Mouse (Mus musculus) midbrain, embryonic 16.5 days (tissue): ENCODE data around the gene Krt82. TPM values are rescaled to one million over a fixed set of nuclear protein-coding genes. Genes with fewer than 3 reads are reported as not detected.

Experiments used
- ATAC-seq: fragments of 200-750 bp; cut with Nextera tagmentation; 2 replicates; pipeline ENCODE4 v1.8.0; 2017; ENCODE audit warnings: moderate TSS enrichment
- H3K27ac ChIP-seq: fragments of 300-500 bp; sonication (generic); 2 replicates; pipeline ENCODE4 v1.5.1; 2014; ENCODE audit warnings: mild to moderate bottlenecking, low read length, mixed read lengths
- H3K27me3 ChIP-seq: fragments of 300-500 bp; sonication (generic); 2 replicates; pipeline ENCODE4 v1.6.1; 2014; ENCODE audit warnings: low read depth, low read length, mixed read lengths; ENCODE audit not compliant: control insufficient read depth, insufficient read depth
- H3K36me3 ChIP-seq: fragments of 300-500 bp; sonication (generic); 2 replicates; pipeline ENCODE4 v1.6.1; 2014; ENCODE audit warnings: mild to moderate bottlenecking, low read length, moderate library complexity, mixed read lengths; ENCODE audit not compliant: control insufficient read depth, insufficient read depth
- H3K4me1 ChIP-seq: fragments of 300-500 bp; sonication (generic); 2 replicates; pipeline ENCODE4 v1.6.1; 2014; ENCODE audit warnings: mild to moderate bottlenecking, low read length, mixed read lengths; ENCODE audit not compliant: control insufficient read depth, insufficient read depth
- H3K4me2 ChIP-seq: fragments of 300-500 bp; sonication (generic); 2 replicates; pipeline ENCODE4 v1.6.1; 2014; ENCODE audit warnings: mild to moderate bottlenecking, low read length, mixed read lengths
- H3K4me3 ChIP-seq: fragments of 300-500 bp; sonication (generic); 2 replicates; pipeline ENCODE4 v1.5.1; 2014; ENCODE audit warnings: low read depth, mild to moderate bottlenecking, low read length, moderate library complexity, mixed read lengths
- H3K9ac ChIP-seq: fragments of 300-500 bp; sonication (generic); 2 replicates; pipeline ENCODE4 v1.6.1; 2014; ENCODE audit warnings: low read depth, low read length, mixed read lengths
- H3K9me3 ChIP-seq: fragments of 300-500 bp; sonication (generic); replicated peaks from 2 replicates; pipeline ENCODE4 v1.6.1; 2014; ENCODE audit warnings: mild to moderate bottlenecking, low read length, mixed read lengths; ENCODE audit not compliant: control insufficient read depth, poor library complexity, severe bottlenecking
- WGBS: fragments of 180-500 bp; shearing (Covaris S2); extraction: QIAGEN DNeasy Blood & Tissue Kit; methylation state at CpG from one replicate; pipeline ENCODE4 v1.1.7; 2014; 5-methylcytosine and 5-hydroxymethylcytosine counted together
- polyA plus RNA-seq: library from polyadenylated mRNA; unstranded; fragments of >200 nt; fragmentation: Nextera tagmentation; extraction: Ambion mirVana; gene quantifications from 2 replicates; pipeline ENCODE4 v1.2.1, GENCODE M21; 2015

Krt82 gene
- polyA plus RNA-seq, 1 experiment from 2014 or later, result not detected

DNA sequence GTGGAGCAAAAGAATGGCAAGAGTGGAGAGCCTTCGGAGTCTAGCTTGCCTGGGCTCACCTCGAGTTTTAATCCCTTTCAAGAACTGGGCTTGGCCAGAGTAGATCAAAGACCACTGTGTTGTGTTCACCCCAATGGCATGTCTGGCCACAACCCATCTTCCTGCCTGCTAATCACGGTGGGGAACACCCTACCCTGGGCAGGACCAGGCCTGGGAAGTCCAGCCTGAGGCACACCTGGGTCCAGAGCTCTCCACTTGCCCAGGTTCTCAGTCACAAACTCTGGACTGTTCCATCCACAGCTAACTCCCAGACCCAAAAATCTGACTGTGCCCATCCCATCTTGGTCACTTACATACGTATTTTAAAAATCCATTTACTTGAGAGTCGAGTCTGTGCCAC is 12.4 kb upstream of the Krt82 start, which contains the start of gene Krt90:
Gene Krt90 (minus strand): TSS at position 101 of the 400 bp plus-strand sequence.
- Histone ChIP-seq H3K9me3 (no peaks in the 10 kb centered on the region), H3K9ac (no peak within 1 kb of the TSS), H3K4me2 (no peak within 1 kb of the TSS), H3K4me1 (no peaks in the 10 kb centered on the region), H3K27me3 (no peaks in the 10 kb centered on the region), H3K4me3 (no peak within 1 kb of the TSS), H3K36me3 (no peaks in the 10 kb centered on the region), H3K27ac (no peak within 1 kb of the TSS)
- WGBS, result 58% methylated on average over 5 of the region's 5 CpGs
- no peak for ATAC-seq

DNA sequence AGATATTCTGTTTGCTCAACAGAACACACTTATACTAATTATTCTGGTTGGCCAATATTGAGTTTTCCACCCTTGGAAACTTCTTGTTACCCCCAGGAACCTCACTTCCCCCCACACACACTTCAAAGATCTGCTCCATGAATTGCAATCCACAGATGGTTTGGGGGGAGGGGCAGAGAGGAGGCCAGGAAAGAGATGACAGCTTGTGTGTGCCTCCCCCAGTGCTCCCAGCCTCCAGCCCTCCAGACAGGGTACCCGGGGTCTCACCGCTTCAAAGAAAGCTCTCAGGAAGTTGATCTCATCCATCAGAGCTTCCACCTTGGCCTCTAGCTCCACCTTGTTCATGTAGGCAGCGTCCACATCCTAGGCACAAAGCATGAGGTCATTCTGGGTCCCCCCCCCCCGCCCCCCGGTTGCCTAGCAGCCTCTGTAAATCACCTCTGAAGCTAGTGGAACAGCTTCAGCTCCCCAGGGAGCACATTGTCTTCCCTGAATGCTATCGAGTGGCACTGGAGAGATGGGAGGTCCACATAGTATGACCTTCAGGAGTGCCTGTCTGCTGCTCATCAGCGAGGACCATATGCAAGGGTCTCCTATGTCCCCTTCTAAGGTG is 7.7 kb upstream of the Krt82 start:
- no peak overlapping the region for H3K4me2 ChIP-seq
- WGBS, result 8% methylated on average over 7 of the region's 7 CpGs
- H3K4me1 ChIP-seq, result peaks cover 2% of the 10 kb centered on the region; the same call in 1 of the 2 replicates
- H3K27ac ChIP-seq, result no peak overlapping the region
- no peak overlapping the region for H3K9ac ChIP-seq
- H3K4me3 ChIP-seq, result no peak overlapping the region
- H3K27me3 ChIP-seq, result no peaks in the 10 kb centered on the region
- ATAC-seq, result no peak
- no peaks in the 10 kb centered on the region for H3K36me3 ChIP-seq
- H3K9me3 ChIP-seq, result no peaks in the 10 kb centered on the region

GRCm38 (mm10) chr15:101553169-101553568 is 2.7 kb upstream of the Krt82 start:
- Histone ChIP-seq H3K9me3 (no peaks in the 10 kb centered on the region), H3K36me3 (no peaks in the 10 kb centered on the region), H3K27me3 (no peaks in the 10 kb centered on the region), H3K9ac (no peak overlapping the region; the same call in 1 of the 2 replicates), H3K27ac (no peak overlapping the region), H3K4me1 (peaks cover 6% of the 10 kb centered on the region; the same call in 1 of the 2 replicates), H3K4me2 (peak overlapping the region; percentile 49), H3K4me3 (no peak overlapping the region; the same call in 1 of the 2 replicates)
- 0% methylated on average over 11 of the region's 11 CpGs for WGBS
- ATAC-seq, result peak; percentile 67

DNA sequence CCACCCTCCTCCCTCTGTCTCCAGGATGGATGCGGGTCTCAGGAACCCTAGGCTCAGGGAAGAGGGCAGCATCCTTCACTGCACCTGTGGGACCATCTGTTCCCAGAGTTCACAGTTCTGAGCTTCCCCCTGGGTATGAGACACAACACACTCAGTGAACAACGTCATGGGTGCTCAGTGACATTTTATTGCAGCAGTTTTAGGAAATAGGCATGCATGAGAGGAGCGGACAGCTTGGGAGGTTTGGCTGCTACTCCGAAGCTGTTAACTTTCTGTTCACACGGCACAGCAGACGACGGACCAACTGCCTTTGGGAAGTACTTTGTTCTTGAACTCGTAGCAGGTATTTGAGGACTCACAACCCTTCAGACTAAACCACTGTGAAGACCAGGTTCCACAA is 1.7 kb upstream of the Krt82 start:
- Histone ChIP-seq H3K36me3 (no peaks in the 10 kb centered on the region), H3K27ac (no peak overlapping the region), H3K4me2 (no peak overlapping the region), H3K9me3 (no peaks in the 10 kb centered on the region), H3K4me3 (no peak overlapping the region), H3K9ac (no peak overlapping the region), H3K4me1 (peaks cover 6% of the 10 kb centered on the region; the same call in 1 of the 2 replicates), H3K27me3 (no peaks in the 10 kb centered on the region)
- WGBS, result 89% methylated on average over 8 of the region's 8 CpGs
- no peak for ATAC-seq

- H3K4me3 ChIP-seq, result no peak overlapping the region
- no peaks in the 10 kb centered on the region for H3K36me3 ChIP-seq
- no peak overlapping the region for H3K9ac ChIP-seq
- ATAC-seq, result no peak
- H3K9me3 ChIP-seq, result no peaks in the 10 kb centered on the region
- H3K27ac ChIP-seq, result no peak overlapping the region
- no peak overlapping the region for H3K4me2 ChIP-seq
- no peaks in the 10 kb centered on the region for H3K27me3 ChIP-seq
- H3K4me1 ChIP-seq, result no peaks in the 10 kb centered on the region
- 56% methylated on average over 3 of the region's 3 CpGs for WGBS
Observed at GRCm38 (mm10) chr15:101544478-101544877, 6.0 kb downstream of the Krt82 start.

DNA sequence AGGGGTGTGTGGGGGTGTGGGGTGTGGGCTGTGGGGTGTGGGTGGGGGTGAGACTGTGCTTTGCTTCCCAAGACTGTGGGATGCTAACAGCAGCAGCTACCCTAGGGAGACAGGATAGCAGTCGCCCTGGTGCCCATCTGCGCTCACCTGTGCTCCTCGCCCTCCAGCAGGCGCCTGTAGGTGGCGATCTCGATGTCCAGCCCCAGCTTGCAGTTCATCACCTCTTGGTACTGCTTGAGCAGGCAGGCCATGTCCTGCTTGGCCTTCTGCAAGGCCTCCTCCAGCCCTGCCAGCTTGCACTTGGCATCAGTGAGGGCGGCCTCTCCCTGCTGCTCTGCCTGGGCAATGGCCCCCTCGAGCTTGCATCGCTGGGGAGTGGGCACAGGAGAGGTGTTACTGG is 7.9 kb downstream of the Krt82 start:
- Histone ChIP-seq H3K9me3 (no peaks in the 10 kb centered on the region), H3K4me3 (no peak overlapping the region), H3K4me2 (no peak overlapping the region), H3K4me1 (no peaks in the 10 kb centered on the region), H3K27ac (no peak overlapping the region), H3K27me3 (no peaks in the 10 kb centered on the region), H3K36me3 (no peaks in the 10 kb centered on the region), H3K9ac (no peak overlapping the region)
- WGBS, result 61% methylated on average over 9 of the region's 9 CpGs
- ATAC-seq, result no peak

DNA sequence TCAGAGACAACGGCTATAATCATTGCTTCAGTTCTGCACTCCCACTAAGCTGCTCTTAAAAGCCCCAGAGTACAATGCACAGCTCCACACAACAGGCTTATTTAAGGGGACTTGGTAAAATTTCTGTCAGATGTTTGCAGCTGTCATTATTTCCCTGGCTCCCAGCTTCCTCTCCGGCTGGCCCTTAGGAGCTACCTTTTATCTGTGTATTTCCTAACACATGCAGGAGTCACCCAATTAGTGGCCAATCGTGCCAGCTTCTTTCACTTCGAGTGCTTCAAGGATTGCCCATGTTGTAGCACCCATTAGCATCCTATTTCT is 11.9 kb downstream of the Krt82 start:
- H3K4me1 ChIP-seq, result no peaks in the 10 kb centered on the region
- no peaks in the 10 kb centered on the region for H3K9me3 ChIP-seq
- H3K36me3 ChIP-seq, result no peaks in the 10 kb centered on the region
- H3K27ac ChIP-seq, result no peak overlapping the region
- H3K9ac ChIP-seq, result no peak overlapping the region
- WGBS, result 52% methylated on average over 4 of the region's 4 CpGs
- H3K27me3 ChIP-seq, result no peaks in the 10 kb centered on the region
- H3K4me3 ChIP-seq, result no peak overlapping the region
- no peak overlapping the region for H3K4me2 ChIP-seq
- no peak for ATAC-seq

DNA sequence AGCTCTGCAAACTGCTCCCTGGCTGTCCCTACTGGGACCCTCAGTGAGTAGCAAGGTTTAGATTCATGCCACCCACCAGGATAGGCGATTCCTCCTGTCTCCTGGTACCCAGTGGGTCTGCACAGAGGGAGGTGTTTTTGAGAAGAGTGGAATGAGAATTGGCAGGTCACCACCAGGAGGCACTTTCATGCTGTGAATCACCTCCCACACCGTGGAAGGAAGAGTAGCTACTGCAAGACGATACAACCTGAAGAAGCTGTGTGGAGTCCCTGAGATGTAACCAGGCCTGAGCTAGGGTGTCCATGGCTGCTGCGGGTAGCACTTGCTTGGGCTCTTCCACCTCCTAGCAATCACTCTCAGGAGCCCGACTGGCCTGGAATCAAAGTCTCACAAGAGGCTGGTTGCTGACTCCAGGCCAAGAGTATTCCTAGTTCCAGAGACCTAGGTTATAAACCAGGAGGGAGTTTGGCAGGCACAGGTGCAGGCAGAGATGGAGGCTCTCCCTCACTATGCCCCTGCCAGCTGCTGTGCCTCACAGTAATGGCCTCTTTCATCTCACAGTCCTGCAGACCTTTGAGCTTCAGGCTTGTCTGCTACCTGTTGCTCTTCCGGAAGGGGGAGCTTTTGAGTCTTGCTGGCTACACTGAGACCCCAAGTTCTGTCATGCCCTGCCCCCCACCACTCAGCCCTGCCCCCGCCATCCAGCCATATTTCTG is 12.4 kb downstream of the Krt82 start:
- 38% methylated on average over 7 of the region's 7 CpGs for WGBS
- no peaks in the 10 kb centered on the region for H3K27me3 ChIP-seq
- H3K4me3 ChIP-seq, result no peak overlapping the region
- no peaks in the 10 kb centered on the region for H3K9me3 ChIP-seq
- no peaks in the 10 kb centered on the region for H3K36me3 ChIP-seq
- no peak overlapping the region for H3K4me2 ChIP-seq
- no peaks in the 10 kb centered on the region for H3K4me1 ChIP-seq
- no peak overlapping the region for H3K9ac ChIP-seq
- no peak for ATAC-seq
- H3K27ac ChIP-seq, result no peak overlapping the region

GRCm38 (mm10) chr15:101536054-101536850 is 14.2 kb downstream of the Krt82 start:
- WGBS, result 69% methylated on average over 9 of the region's 9 CpGs
- H3K27me3 ChIP-seq, result no peaks in the 10 kb centered on the region

More at GRCm38 (mm10) chr15:101536054-101536850, 14.2 kb downstream of the Krt82 start:
- Histone ChIP-seq H3K4me3 (no peak overlapping the region), H3K9ac (no peak overlapping the region), H3K27ac (no peak overlapping the region), H3K4me2 (no peak overlapping the region), H3K36me3 (no peaks in the 10 kb centered on the region), H3K9me3 (no peaks in the 10 kb centered on the region), H3K4me1 (no peaks in the 10 kb centered on the region)
- ATAC-seq, result no peak
